In genomic region chr10:122618854-122619253, GRCm38 (mm10) we compare ENCODE assay signal across 19 mouse cellular contexts. TPM values are rescaled to one million over a fixed set of nuclear protein-coding genes. Genes with fewer than 3 reads are reported as not detected.
DNase-seq lines count a peak whose midpoint lies in the region; ATAC-seq and TF ChIP-seq lines count a peak whose summit lies in the region.
"Had no signal": no experiment of that assay in that cellular context is flagged by ENCODE, and none has a peak within 500 bp of the region (broad histone marks: within the 10 kb centered on the region; RNA-seq: fewer than 3 reads in every experiment).

No protein-coding gene starts in this region.

- no peaks in the 10 kb centered on the region for H3K9me3 ChIP-seq in forebrain, embryonic 12.5 days
- no peaks in the 10 kb centered on the region for H3K9me3 ChIP-seq in forebrain, postnatal 0 days (ENCODE audit: low read length)
- no peaks in the 10 kb centered on the region for H3K9me3 ChIP-seq in kidney, postnatal 0 days (replicated peaks; ENCODE audit: low read length)
- H3K9me3 ChIP-seq in midbrain, embryonic 11.5 days (ENCODE audit: control insufficient read depth, low read length), result no peaks in the 10 kb centered on the region
- no peaks in the 10 kb centered on the region for H3K9me3 ChIP-seq in neural tube, embryonic 13.5 days

- no peak overlapping the region for H3K4me2 ChIP-seq in forebrain, embryonic 12.5 days
- no peak overlapping the region for H3K4me2 ChIP-seq in forebrain, postnatal 0 days (ENCODE audit: low read depth)
- H3K4me2 ChIP-seq in kidney, postnatal 0 days (ENCODE audit: low read length), result no peak overlapping the region
- H3K4me2 ChIP-seq in midbrain, embryonic 11.5 days, result no peak overlapping the region
- H3K4me2 ChIP-seq in neural tube, embryonic 13.5 days, result no peak overlapping the region
- H3K4me2 ChIP-seq: heart, embryonic 11.5 days had no signal

- WGBS in forebrain, embryonic 12.5 days, result 14% methylated on average over 3 of the region's 3 CpGs
- 16% methylated on average over 3 of the region's 3 CpGs for WGBS in forebrain, postnatal 0 days
- 30% methylated on average over 3 of the region's 3 CpGs for WGBS in kidney, postnatal 0 days
- 27% methylated on average over 3 of the region's 3 CpGs for WGBS in midbrain, embryonic 11.5 days
- WGBS in neural tube, embryonic 13.5 days, result 20% methylated on average over 3 of the region's 3 CpGs

- H3K27ac ChIP-seq in forebrain, embryonic 12.5 days, result no peak overlapping the region
- no peak overlapping the region for H3K27ac ChIP-seq in forebrain, postnatal 0 days (ENCODE audit: low read depth, low read length)
- H3K27ac ChIP-seq in kidney, postnatal 0 days, result no peak overlapping the region
- H3K27ac ChIP-seq in midbrain, embryonic 11.5 days (ENCODE audit: low read depth, low read length), result no peak overlapping the region
- no peak overlapping the region for H3K27ac ChIP-seq in neural tube, embryonic 13.5 days (replicated peaks)

- peak; percentile 83 for ATAC-seq in forebrain, embryonic 12.5 days (ENCODE audit: low FRiP score)
- no peak for ATAC-seq in forebrain, postnatal 0 days
- ATAC-seq in kidney, postnatal 0 days (replicated peaks; ENCODE audit: low FRiP score, low read depth), result 0 out of 2 replicates have a peak, but pooled peaks have one; percentile 56
- ATAC-seq in midbrain, embryonic 11.5 days (ENCODE audit: low FRiP score), result peak; percentile 81
- ATAC-seq in neural tube, embryonic 13.5 days (ENCODE audit: low read depth), result peak; percentile 36; the same call in 1 of the 2 replicates
- no peak for ATAC-seq in CD4-positive, CD25-positive, alpha-beta regulatory T cell, adult 4 months
- ATAC-seq: inflammation-experienced regulatory T-cells, adult 6 months had no signal

- H3K36me3 ChIP-seq in forebrain, embryonic 12.5 days (replicated peaks), result no peaks in the 10 kb centered on the region
- no peaks in the 10 kb centered on the region for H3K36me3 ChIP-seq in forebrain, postnatal 0 days (ENCODE audit: insufficient read depth)
- H3K36me3 ChIP-seq in kidney, postnatal 0 days (ENCODE audit: insufficient read depth, low read length), result no peaks in the 10 kb centered on the region
- H3K36me3 ChIP-seq in midbrain, embryonic 11.5 days (ENCODE audit: control insufficient read depth, insufficient read depth, low read length), result no peaks in the 10 kb centered on the region
- no peaks in the 10 kb centered on the region for H3K36me3 ChIP-seq in neural tube, embryonic 13.5 days

- DNase-seq in forebrain, postnatal 0 days, result no peak
- DNase-seq in kidney, postnatal 0 days (ENCODE audit: low spot score), result peak; percentile 62
- DNase-seq in kidney, adult 11 months, result no peak
- DNase-seq in midbrain, embryonic 11.5 days (ENCODE audit: low spot score, missing footprints), result no peak
- no peak for DNase-seq in thymus, postnatal 4 days
- DNase-seq: adrenal gland, postnatal 36 days; cerebellum, adult 9-11 months; embryo, embryonic 11 days; gastrocnemius, postnatal 25 days; heart, postnatal 14 days; lung, postnatal 10 days; right cerebral cortex, postnatal 4 days; thymus, postnatal 36 days had no signal

- H3K4me3 ChIP-seq in forebrain, embryonic 12.5 days (replicated peaks), result no peak overlapping the region
- no peak overlapping the region for H3K4me3 ChIP-seq in forebrain, postnatal 0 days (ENCODE audit: low read depth, low read length)
- H3K4me3 ChIP-seq in kidney, postnatal 0 days (replicated peaks; ENCODE audit: low read depth, low read length), result no peak overlapping the region
- H3K4me3 ChIP-seq in midbrain, embryonic 11.5 days (ENCODE audit: low read depth, low read length), result no peak overlapping the region
- H3K4me3 ChIP-seq in neural tube, embryonic 13.5 days, result no peak overlapping the region
- H3K4me3 ChIP-seq: myocyte had no signal

- TF ChIP-seq CTCF in forebrain, postnatal 0 days (IDR thresholded peaks at IDR 0.05; ENCODE audit: low read depth), result no peak
- no peak for TF ChIP-seq CTCF in kidney, postnatal 0 days (IDR thresholded peaks at IDR 0.05; ENCODE audit: low read depth)

- H3K9ac ChIP-seq in forebrain, embryonic 12.5 days, result no peak overlapping the region
- no peak overlapping the region for H3K9ac ChIP-seq in forebrain, postnatal 0 days
- H3K9ac ChIP-seq in kidney, postnatal 0 days (ENCODE audit: low read depth, low read length), result no peak overlapping the region
- no peak overlapping the region for H3K9ac ChIP-seq in midbrain, embryonic 11.5 days (ENCODE audit: low read length)
- H3K9ac ChIP-seq in neural tube, embryonic 13.5 days, result no peak overlapping the region

- H3K4me1 ChIP-seq in forebrain, embryonic 12.5 days, result peaks cover 16% of the 10 kb centered on the region
- no peaks in the 10 kb centered on the region for H3K4me1 ChIP-seq in forebrain, postnatal 0 days (ENCODE audit: insufficient read depth)
- H3K4me1 ChIP-seq in kidney, postnatal 0 days (replicated peaks; ENCODE audit: insufficient read depth, low read length), result peaks cover 7% of the 10 kb centered on the region
- H3K4me1 ChIP-seq in midbrain, embryonic 11.5 days (ENCODE audit: control insufficient read depth, insufficient read depth, low read length), result 0 out of 2 replicates have a peak, but pooled peaks cover 2% of the 10 kb centered on the region
- peaks cover 19% of the 10 kb centered on the region for H3K4me1 ChIP-seq in neural tube, embryonic 13.5 days (replicated peaks)

- no peaks in the 10 kb centered on the region for H3K27me3 ChIP-seq in forebrain, embryonic 12.5 days
- no peaks in the 10 kb centered on the region for H3K27me3 ChIP-seq in forebrain, postnatal 0 days (ENCODE audit: insufficient read depth, low read length)
- no peaks in the 10 kb centered on the region for H3K27me3 ChIP-seq in kidney, postnatal 0 days (ENCODE audit: insufficient read depth, low read length)
- no peaks in the 10 kb centered on the region for H3K27me3 ChIP-seq in midbrain, embryonic 11.5 days (ENCODE audit: control insufficient read depth, insufficient read depth, low read length)
- H3K27me3 ChIP-seq in neural tube, embryonic 13.5 days, result no peaks in the 10 kb centered on the region

RNA-seq across cellular contexts. Expression of gene Ppm1h, which starts 59.7 kb away (rescaled TPM):
- 4.0 and 5.1 TPM in 2 replicates for polyA plus RNA-seq in forebrain, embryonic 12.5 days (2016; fragmentation: Nextera tagmentation; extraction: Ambion mirVana)
- total RNA-seq in forebrain, postnatal 0 days (2014; rRNA removed), result 28.9 and 31.7 TPM in 2 replicates
- 21.0 and 31.1 TPM in 2 replicates for polyA plus RNA-seq in forebrain, postnatal 0 days (2015; fragmentation: Nextera tagmentation; extraction: Ambion mirVana)
- 33.5 and 38.0 TPM in 2 replicates for polyA plus RNA-seq in kidney, postnatal 0 days (2015; fragmentation: Nextera tagmentation; extraction: Ambion mirVana)
- 5.4 and 5.9 TPM in 2 replicates for polyA plus RNA-seq in midbrain, embryonic 11.5 days (2014; fragmentation: Nextera tagmentation; extraction: Ambion mirVana)
- polyA plus RNA-seq in neural tube, embryonic 13.5 days (2015; fragmentation: Nextera tagmentation; extraction: Ambion mirVana), result 29.7 and 33.4 TPM in 2 replicates
- 10 to 100 TPM; 50.3 to 52.7 TPM for polyA plus RNA-seq in CD4-positive, CD25-positive, alpha-beta regulatory T cell, adult 4 months (2017; shearing (Covaris generic))

Comparison
In these comparisons a context has a peak if more than half of its experiments do, and no peak if none do; other contexts are left out.
1. ATAC-seq: peak in forebrain, embryonic 12.5 days (single experiment), kidney, postnatal 0 days (single experiment), midbrain, embryonic 11.5 days (single experiment) and neural tube, embryonic 13.5 days (single experiment); none in forebrain, postnatal 0 days (single experiment) and CD4-positive, CD25-positive, alpha-beta regulatory T cell, adult 4 months (single experiment).